Mouse (Mus musculus) urinary bladder, postnatal 4 days (tissue): ENCODE results near the gene Grm4.
A peak's percentile ranks its signal among the peaks of the same experiment; 100 is the strongest.

ENCODE experiments used
- DNase-seq, 2 experiments: peaks; one replicate each; pipeline ENCODE4 v3.0.0; 2021 to 2022; ENCODE audit warnings: low spot score in 2 of 2

Gene Grm4

GRCm38 (mm10) chr17:27445364-27446075 lies 75.7 kb downstream of the Grm4 start:
- DNase-seq = peak in 1 of 2 experiments; percentile 34

- no peak for DNase-seq
Measured at GRCm38 (mm10) chr17:27442538-27443113, 78.6 kb downstream of the Grm4 start.

- DNase-seq = no peak
Measured at GRCm38 (mm10) chr17:27441778-27442177, 79.4 kb downstream of the Grm4 start.

- no peak for DNase-seq
Measured at GRCm38 (mm10) chr17:27435799-27436198, 85.4 kb downstream of the Grm4 start.

GRCm38 (mm10) chr17:27435225-27435624 lies 86.0 kb downstream of the Grm4 start:
- no peak for DNase-seq

GRCm38 (mm10) chr17:27434066-27434465 lies 87.1 kb downstream of the Grm4 start:
- no peak for DNase-seq

GRCm38 (mm10) chr17:27433179-27433680 lies 88.0 kb downstream of the Grm4 start:
- no peak for DNase-seq

- DNase-seq = no peak
Measured at GRCm38 (mm10) chr17:27432145-27432650, 89.0 kb downstream of the Grm4 start.

- DNase-seq = no peak
Measured at GRCm38 (mm10) chr17:27431049-27431839, 90.0 kb downstream of the Grm4 start.

- no peak for DNase-seq
Measured at GRCm38 (mm10) chr17:27429757-27430156, 91.4 kb downstream of the Grm4 start.

GRCm38 (mm10) chr17:27425016-27425415 lies 96.2 kb downstream of the Grm4 start:
- no peak for DNase-seq

GRCm38 (mm10) chr17:27424356-27424755 lies 96.8 kb downstream of the Grm4 start:
- DNase-seq = no peak

GRCm38 (mm10) chr17:27422726-27423381 lies 98.3 kb downstream of the Grm4 start:
- peak in 1 of 2 experiments; percentile 36 for DNase-seq

- DNase-seq = no peak
Measured at GRCm38 (mm10) chr17:27422371-27422725, 98.9 kb downstream of the Grm4 start.

- DNase-seq = no peak
Measured at GRCm38 (mm10) chr17:27421837-27422236, 99.4 kb downstream of the Grm4 start.

GRCm38 (mm10) chr17:27409006-27409405 lies 112.2 kb downstream of the Grm4 start:
- no peak for DNase-seq

- no peak for DNase-seq
Measured at GRCm38 (mm10) chr17:27408531-27408930, 112.7 kb downstream of the Grm4 start.

- DNase-seq = no peak
Measured at GRCm38 (mm10) chr17:27406956-27407355, 114.2 kb downstream of the Grm4 start.

GRCm38 (mm10) chr17:27405376-27406024 lies 115.7 kb downstream of the Grm4 start:
- DNase-seq = no peak

GRCm38 (mm10) chr17:27401200-27401599 lies 120.0 kb downstream of the Grm4 start:
- DNase-seq = no peak

GRCm38 (mm10) chr17:27393931-27394330 lies 127.3 kb downstream of the Grm4 start:
- DNase-seq = no peak
